Mouse (Mus musculus) heart, embryonic 10.5 days (tissue): ENCODE measurements around the gene Arpp21. TPM values are rescaled to one million over a fixed set of nuclear protein-coding genes. Genes with fewer than 3 reads are reported as not detected.
A peak's percentile ranks its signal among the peaks of the same experiment; 100 is the strongest.

ENCODE experiments used
- DNase-seq: peaks from one replicate; pipeline ENCODE4 v3.0.0-alpha.2; 2017; ENCODE audit warnings: low spot score
- H3K27ac ChIP-seq: fragments of 300-500 bp; sonication (generic); 2 replicates; pipeline ENCODE4 v1.5.1; 2016; ENCODE audit warnings: mild to moderate bottlenecking
- H3K27me3 ChIP-seq: fragments of 300-500 bp; sonication (generic); 2 replicates; pipeline ENCODE4 v1.6.1; 2016; ENCODE audit warnings: mild to moderate bottlenecking; ENCODE audit not compliant: poor library complexity, insufficient read depth, severe bottlenecking
- H3K36me3 ChIP-seq: fragments of 300-500 bp; sonication (generic); 2 replicates; pipeline ENCODE4 v1.6.1; 2016; ENCODE audit warnings: mild to moderate bottlenecking, moderate library complexity
- H3K4me1 ChIP-seq: fragments of 300-500 bp; sonication (generic); 2 replicates; pipeline ENCODE4 v1.6.1; 2016; ENCODE audit warnings: mild to moderate bottlenecking
- H3K4me3 ChIP-seq: fragments of 300-500 bp; sonication (generic); 2 replicates; pipeline ENCODE4 v1.5.1; 2016; ENCODE audit warnings: mild to moderate bottlenecking, moderate library complexity
- H3K9me3 ChIP-seq: fragments of 300-500 bp; sonication (generic); 2 replicates; pipeline ENCODE4 v1.6.1; 2016; ENCODE audit warnings: mild to moderate bottlenecking, moderate library complexity
- WGBS: fragments of 180-500 bp; shearing (Covaris S2); methylation state at CpG from one replicate; pipeline ENCODE4 v1.1.7; 2016; 5-methylcytosine and 5-hydroxymethylcytosine counted together
- polyA plus RNA-seq: library from polyadenylated mRNA; unstranded; fragments of >200 nt; fragmentation: Nextera tagmentation; extraction: Ambion mirVana; gene quantifications from 2 replicates; pipeline ENCODE4 v1.2.1, GENCODE M21; 2016

Gene Arpp21
- 1.8 and 2.2 TPM in 2 replicates for polyA plus RNA-seq

- DNase-seq, result no peak
- Histone ChIP-seq H3K27ac (0 out of 2 replicates have a peak within 1 kb of the TSS, but pooled peaks have one; percentile 52), H3K27me3 (peaks cover 74% of the 10 kb centered on the region), H3K36me3 (no peaks in the 10 kb centered on the region), H3K9me3 (no peaks in the 10 kb centered on the region), H3K4me1 (peaks cover 18% of the 10 kb centered on the region), H3K4me3 (peak within 1 kb of the TSS; percentile 60)
- 21% methylated on average over 16 of the region's 16 CpGs for WGBS
These were observed at the start of gene Arpp21 for GRCm38 (mm10) chr9:112235696-112236397. Gene Arpp21, minus strand, starts transcription at chr9:112235938.

- no peak overlapping the region for H3K27ac ChIP-seq
- H3K4me1 ChIP-seq, result no peaks in the 10 kb centered on the region
- H3K36me3 ChIP-seq, result no peaks in the 10 kb centered on the region
- 81% methylated on average over 8 of the region's 8 CpGs for WGBS
- no peak overlapping the region for H3K4me3 ChIP-seq
- no peaks in the 10 kb centered on the region for H3K27me3 ChIP-seq
- no peaks in the 10 kb centered on the region for H3K9me3 ChIP-seq
- no peak for DNase-seq
These were observed 36.8 kb upstream of the Arpp21 start for GRCm38 (mm10) chr9:112272426-112272969.

GRCm38 (mm10) chr9:112264982-112265641 lies 29.4 kb upstream of the Arpp21 start:
- WGBS, result 67% methylated on average over 4 of the region's 4 CpGs

GRCm38 (mm10) chr9:112261986-112262901 lies 26.5 kb upstream of the Arpp21 start:
- no peaks in the 10 kb centered on the region for H3K4me1 ChIP-seq
- no peaks in the 10 kb centered on the region for H3K36me3 ChIP-seq
- no peaks in the 10 kb centered on the region for H3K27me3 ChIP-seq
- no peak overlapping the region for H3K4me3 ChIP-seq
- H3K9me3 ChIP-seq, result no peaks in the 10 kb centered on the region
- no peak overlapping the region for H3K27ac ChIP-seq
- WGBS, result 85% methylated on average over 16 of the region's 16 CpGs
- no peak for DNase-seq

More at GRCm38 (mm10) chr9:112264982-112265641, 29.4 kb upstream of the Arpp21 start:
- no peaks in the 10 kb centered on the region for H3K4me1 ChIP-seq
- H3K4me3 ChIP-seq, result no peak overlapping the region
- no peaks in the 10 kb centered on the region for H3K27me3 ChIP-seq
- no peak for DNase-seq
- H3K9me3 ChIP-seq, result no peaks in the 10 kb centered on the region
- H3K27ac ChIP-seq, result no peak overlapping the region
- no peaks in the 10 kb centered on the region for H3K36me3 ChIP-seq

- no peaks in the 10 kb centered on the region for H3K36me3 ChIP-seq
- no peak overlapping the region for H3K27ac ChIP-seq
- no peak overlapping the region for H3K4me3 ChIP-seq
- no peaks in the 10 kb centered on the region for H3K4me1 ChIP-seq
- DNase-seq, result no peak
- 90% methylated on average over 2 of the region's 2 CpGs for WGBS
- H3K27me3 ChIP-seq, result no peaks in the 10 kb centered on the region
- H3K9me3 ChIP-seq, result no peaks in the 10 kb centered on the region
These were observed 25.8 kb upstream of the Arpp21 start for GRCm38 (mm10) chr9:112261556-112261955.

- DNase-seq, result no peak
- H3K4me3 ChIP-seq, result no peak overlapping the region
- H3K4me1 ChIP-seq, result no peaks in the 10 kb centered on the region
- H3K27me3 ChIP-seq, result no peaks in the 10 kb centered on the region
- no peaks in the 10 kb centered on the region for H3K36me3 ChIP-seq
- WGBS, result 74% methylated on average over 2 of the region's 2 CpGs
- no peaks in the 10 kb centered on the region for H3K9me3 ChIP-seq
- H3K27ac ChIP-seq, result no peak overlapping the region
These were observed 25.0 kb upstream of the Arpp21 start for GRCm38 (mm10) chr9:112260696-112261095.

- no peak for DNase-seq
- Histone ChIP-seq H3K4me3 (no peak overlapping the region), H3K27me3 (no peaks in the 10 kb centered on the region), H3K27ac (no peak overlapping the region), H3K9me3 (no peaks in the 10 kb centered on the region), H3K36me3 (no peaks in the 10 kb centered on the region), H3K4me1 (no peaks in the 10 kb centered on the region)
- 84% methylated on average over 1 of the region's 1 CpGs for WGBS
These were observed 22.8 kb upstream of the Arpp21 start for GRCm38 (mm10) chr9:112258560-112258959.

- Histone ChIP-seq H3K27me3 (no peaks in the 10 kb centered on the region), H3K9me3 (no peaks in the 10 kb centered on the region), H3K36me3 (no peaks in the 10 kb centered on the region), H3K4me3 (no peak overlapping the region), H3K4me1 (no peaks in the 10 kb centered on the region), H3K27ac (no peak overlapping the region)
- DNase-seq, result no peak
- 74% methylated on average over 2 of the region's 2 CpGs for WGBS
These were observed 20.2 kb upstream of the Arpp21 start for GRCm38 (mm10) chr9:112255971-112256370.

GRCm38 (mm10) chr9:112253730-112254129 lies 18.0 kb upstream of the Arpp21 start:
- 73% methylated on average over 1 of the region's 1 CpGs for WGBS
- H3K4me1 ChIP-seq, result no peaks in the 10 kb centered on the region
- H3K36me3 ChIP-seq, result no peaks in the 10 kb centered on the region
- no peak for DNase-seq
- H3K9me3 ChIP-seq, result no peaks in the 10 kb centered on the region
- H3K27me3 ChIP-seq, result no peaks in the 10 kb centered on the region
- no peak overlapping the region for H3K4me3 ChIP-seq
- no peak overlapping the region for H3K27ac ChIP-seq

GRCm38 (mm10) chr9:112251857-112252256 lies 16.1 kb upstream of the Arpp21 start:
- no peak for DNase-seq
- Histone ChIP-seq H3K4me3 (no peak overlapping the region), H3K9me3 (no peaks in the 10 kb centered on the region), H3K27ac (no peak overlapping the region), H3K4me1 (no peaks in the 10 kb centered on the region), H3K36me3 (no peaks in the 10 kb centered on the region), H3K27me3 (no peaks in the 10 kb centered on the region)
- WGBS, result 74% methylated on average over 3 of the region's 3 CpGs

GRCm38 (mm10) chr9:112251339-112251738 lies 15.6 kb upstream of the Arpp21 start:
- no peaks in the 10 kb centered on the region for H3K36me3 ChIP-seq
- no peak overlapping the region for H3K27ac ChIP-seq
- no peaks in the 10 kb centered on the region for H3K27me3 ChIP-seq
- no peak overlapping the region for H3K4me3 ChIP-seq
- no peaks in the 10 kb centered on the region for H3K4me1 ChIP-seq
- no peaks in the 10 kb centered on the region for H3K9me3 ChIP-seq
- 88% methylated on average over 5 of the region's 5 CpGs for WGBS
- DNase-seq, result no peak

- Histone ChIP-seq H3K9me3 (no peaks in the 10 kb centered on the region), H3K4me1 (no peaks in the 10 kb centered on the region), H3K36me3 (no peaks in the 10 kb centered on the region), H3K27ac (no peak overlapping the region), H3K27me3 (no peaks in the 10 kb centered on the region), H3K4me3 (no peak overlapping the region)
- 71% methylated on average over 4 of the region's 4 CpGs for WGBS
- no peak for DNase-seq
These were observed 14.0 kb upstream of the Arpp21 start for GRCm38 (mm10) chr9:112249753-112250152.
